Mouse (Mus musculus) stomach, embryonic 15.5 days (tissue): ENCODE measurements around the gene Lef1. TPM values are rescaled to one million over a fixed set of nuclear protein-coding genes. Genes with fewer than 3 reads are reported as not detected.
A peak's percentile ranks its signal among the peaks of the same experiment; 100 is the strongest.

Source experiments
- ATAC-seq: fragments of 200-750 bp; cut with Nextera tagmentation; 2 replicates; pipeline ENCODE4 v1.8.0; 2017; ENCODE audit warnings: low read depth, moderate number of reproducible peaks, moderate TSS enrichment; ENCODE audit not compliant: insufficient read depth, low FRiP score
- H3K27ac ChIP-seq: fragments of 300-500 bp; sonication (generic); 2 replicates; pipeline ENCODE4 v1.5.1; 2015; ENCODE audit warnings: mild to moderate bottlenecking, inconsistent platforms
- H3K27me3 ChIP-seq: fragments of 300-500 bp; sonication (generic); replicated peaks from 2 replicates; pipeline ENCODE4 v1.6.1; 2015; ENCODE audit warnings: inconsistent platforms
- H3K36me3 ChIP-seq: fragments of 300-500 bp; sonication (generic); 2 replicates; pipeline ENCODE4 v1.6.1; 2015; ENCODE audit warnings: inconsistent platforms
- H3K4me1 ChIP-seq: fragments of 300-500 bp; sonication (generic); 2 replicates; pipeline ENCODE4 v1.6.1; 2015; ENCODE audit warnings: inconsistent platforms
- H3K4me2 ChIP-seq: fragments of 300-500 bp; sonication (generic); 2 replicates; pipeline ENCODE4 v1.6.1; 2015; ENCODE audit warnings: mild to moderate bottlenecking, inconsistent platforms
- H3K4me3 ChIP-seq: fragments of 300-500 bp; sonication (generic); replicated peaks from 2 replicates; pipeline ENCODE4 v1.5.1; 2015; ENCODE audit warnings: inconsistent platforms
- H3K9ac ChIP-seq: fragments of 300-500 bp; sonication (generic); 2 replicates; pipeline ENCODE4 v1.6.1; 2015; ENCODE audit warnings: inconsistent platforms
- H3K9me3 ChIP-seq: fragments of 300-500 bp; sonication (generic); 2 replicates; pipeline ENCODE4 v1.6.1; 2016; ENCODE audit warnings: inconsistent platforms
- WGBS: fragments of 180-500 bp; shearing (Covaris S2); methylation state at CpG from one replicate; pipeline ENCODE4 v1.1.7; 2015; 5-methylcytosine and 5-hydroxymethylcytosine counted together
- polyA plus RNA-seq: library from polyadenylated mRNA; unstranded; fragments of >200 nt; fragmentation: Nextera tagmentation; extraction: Ambion mirVana; gene quantifications from 2 replicates; pipeline ENCODE4 v1.2.1, GENCODE M21; 2015

Gene Lef1
- polyA plus RNA-seq, 1 experiment from 2014 or later: 0.95 TPM

DNA sequence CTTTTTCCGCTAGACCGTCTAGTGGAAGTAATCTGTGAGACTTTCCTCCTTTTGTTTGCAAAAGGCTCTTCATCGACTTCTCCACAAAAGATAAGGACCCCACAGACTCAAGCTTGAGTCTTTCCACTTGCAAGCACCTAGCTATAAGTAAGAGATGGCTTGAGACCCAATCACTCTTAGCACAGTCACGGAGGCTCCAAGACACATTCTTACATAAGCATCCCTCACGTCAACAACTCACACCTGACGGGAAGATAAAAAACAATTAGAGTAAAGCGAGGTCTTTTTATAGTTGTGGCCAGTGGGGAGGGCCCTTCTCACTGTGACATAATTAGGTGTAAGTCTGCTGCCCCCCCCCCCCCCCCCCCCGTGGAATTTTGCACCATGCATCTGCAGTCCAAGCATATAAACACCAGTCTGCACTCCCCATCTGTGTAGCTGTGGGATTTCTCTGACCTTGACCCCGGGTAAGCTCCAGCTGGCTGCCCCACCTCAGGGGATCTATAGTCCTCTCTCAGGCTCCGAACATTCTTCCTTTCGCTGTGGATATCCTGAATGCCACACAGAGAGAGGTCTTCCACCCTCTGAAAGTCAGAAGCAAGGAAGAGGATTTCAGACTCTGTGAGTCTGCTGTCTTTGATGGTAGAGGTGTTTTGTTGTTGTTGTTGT, 61.2 kb downstream of the Lef1 start:
- H3K9ac ChIP-seq: no peak overlapping the region
- H3K4me3 ChIP-seq: no peak overlapping the region
- H3K27me3 ChIP-seq: no peaks in the 10 kb centered on the region
- no peak overlapping the region for H3K4me2 ChIP-seq
- no peak for ATAC-seq
- no peak overlapping the region for H3K27ac ChIP-seq
- H3K4me1 ChIP-seq: no peaks in the 10 kb centered on the region
- no peaks in the 10 kb centered on the region for H3K9me3 ChIP-seq
- WGBS: 45% methylated on average over 11 of the region's 11 CpGs
- H3K36me3 ChIP-seq: no peaks in the 10 kb centered on the region

DNA sequence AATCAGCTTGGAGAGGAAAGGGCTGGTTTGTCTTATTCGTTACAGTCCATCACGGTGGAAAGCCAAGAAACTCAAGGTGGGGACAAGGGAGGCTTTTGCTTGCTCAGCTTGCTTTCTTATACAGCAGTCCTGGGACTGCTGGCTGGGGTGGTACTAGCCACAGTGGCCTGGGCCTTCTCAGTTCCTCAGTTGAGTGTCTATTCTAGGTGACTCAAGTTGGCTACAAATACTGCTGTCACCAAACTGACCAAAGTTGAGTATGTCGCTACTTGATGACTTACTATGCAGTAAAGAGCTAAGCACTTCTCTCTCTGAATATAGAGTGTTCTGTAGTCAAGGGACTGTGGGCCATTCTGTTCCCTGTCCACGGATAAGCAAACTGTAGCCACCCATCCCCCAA, 62.0 kb downstream of the Lef1 start:
- Histone ChIP-seq H3K36me3 (no peaks in the 10 kb centered on the region), H3K4me2 (no peak overlapping the region), H3K9ac (no peak overlapping the region), H3K4me3 (no peak overlapping the region), H3K27me3 (no peaks in the 10 kb centered on the region), H3K9me3 (no peaks in the 10 kb centered on the region), H3K27ac (no peak overlapping the region), H3K4me1 (no peaks in the 10 kb centered on the region)
- 69% methylated on average over 4 of the region's 4 CpGs for WGBS
- no peak for ATAC-seq

DNA sequence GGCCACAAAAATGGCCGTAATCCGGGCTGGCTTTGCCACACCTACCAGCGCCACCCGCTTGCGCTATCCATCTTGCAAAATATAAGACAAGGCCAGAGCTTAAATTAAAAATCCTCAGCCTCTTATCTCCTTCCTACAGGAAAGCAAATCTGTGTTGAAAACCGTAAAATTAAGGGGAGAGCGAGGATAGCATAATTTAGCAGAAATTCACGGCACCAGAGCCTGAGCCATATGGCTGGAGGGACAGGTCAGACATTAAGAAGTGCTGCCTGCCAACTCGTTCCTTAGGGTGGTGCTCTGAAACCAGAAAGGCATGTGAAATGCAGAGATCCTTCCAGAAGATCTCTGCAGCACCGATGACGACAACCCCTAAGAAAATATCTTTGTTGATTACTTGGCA, 70.7 kb downstream of the Lef1 start:
- Histone ChIP-seq H3K4me3 (no peak overlapping the region), H3K27me3 (no peaks in the 10 kb centered on the region), H3K9ac (no peak overlapping the region), H3K27ac (no peak overlapping the region), H3K4me2 (no peak overlapping the region), H3K9me3 (no peaks in the 10 kb centered on the region), H3K36me3 (no peaks in the 10 kb centered on the region), H3K4me1 (no peaks in the 10 kb centered on the region)
- no peak for ATAC-seq
- 86% methylated on average over 11 of the region's 11 CpGs for WGBS

DNA sequence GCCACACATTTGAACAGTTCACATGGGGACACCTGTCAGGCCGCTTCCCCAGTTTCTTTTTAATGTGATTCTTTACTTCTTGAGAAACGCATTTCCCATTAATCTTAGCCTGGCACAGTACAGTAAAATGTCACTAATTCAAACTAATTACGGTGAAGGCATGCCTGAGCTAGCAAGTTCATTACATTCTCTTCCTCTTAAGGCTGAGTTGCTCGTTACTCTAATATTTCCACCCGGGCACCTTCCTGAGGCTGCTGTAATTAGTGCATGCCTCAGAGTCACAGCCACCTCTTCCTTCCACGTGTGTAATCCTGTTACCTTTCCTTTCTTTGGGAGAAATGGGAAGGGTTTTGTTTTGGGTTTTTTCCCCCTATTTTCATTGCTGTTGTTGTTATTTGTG, 71.9 kb downstream of the Lef1 start:
- H3K9me3 ChIP-seq: no peaks in the 10 kb centered on the region
- no peak overlapping the region for H3K4me2 ChIP-seq
- no peaks in the 10 kb centered on the region for H3K27me3 ChIP-seq
- H3K4me1 ChIP-seq: no peaks in the 10 kb centered on the region
- H3K9ac ChIP-seq: no peak overlapping the region
- ATAC-seq: no peak
- no peaks in the 10 kb centered on the region for H3K36me3 ChIP-seq
- no peak overlapping the region for H3K4me3 ChIP-seq
- no peak overlapping the region for H3K27ac ChIP-seq
- WGBS: 53% methylated on average over 6 of the region's 6 CpGs

DNA sequence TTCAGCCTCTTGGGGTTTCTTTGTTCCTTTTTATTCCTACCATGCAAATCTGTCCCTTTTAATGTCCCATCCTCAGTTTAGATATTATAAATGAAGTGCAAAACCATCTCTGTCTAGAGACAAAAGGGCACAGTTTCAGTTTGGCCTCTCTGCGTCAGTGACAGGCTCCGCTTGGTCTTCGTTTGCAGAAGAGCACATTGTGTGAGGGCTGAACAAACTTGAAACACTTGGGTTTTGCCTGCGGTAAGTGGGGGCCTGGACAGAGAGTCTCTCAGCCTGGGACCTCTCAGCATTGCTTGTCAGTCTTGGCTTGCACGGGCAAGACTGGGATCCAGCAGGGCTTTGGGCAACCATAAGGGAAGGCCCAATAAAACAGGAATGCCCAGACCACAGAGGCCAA, 75.9 kb downstream of the Lef1 start:
- no peaks in the 10 kb centered on the region for H3K9me3 ChIP-seq
- H3K27me3 ChIP-seq: no peaks in the 10 kb centered on the region
- H3K27ac ChIP-seq: no peak overlapping the region
- H3K4me3 ChIP-seq: no peak overlapping the region
- no peak overlapping the region for H3K4me2 ChIP-seq
- WGBS: 72% methylated on average over 5 of the region's 5 CpGs
- H3K36me3 ChIP-seq: no peaks in the 10 kb centered on the region
- H3K9ac ChIP-seq: no peak overlapping the region
- no peak for ATAC-seq
- no peaks in the 10 kb centered on the region; the same call in 1 of the 2 replicates for H3K4me1 ChIP-seq

DNA sequence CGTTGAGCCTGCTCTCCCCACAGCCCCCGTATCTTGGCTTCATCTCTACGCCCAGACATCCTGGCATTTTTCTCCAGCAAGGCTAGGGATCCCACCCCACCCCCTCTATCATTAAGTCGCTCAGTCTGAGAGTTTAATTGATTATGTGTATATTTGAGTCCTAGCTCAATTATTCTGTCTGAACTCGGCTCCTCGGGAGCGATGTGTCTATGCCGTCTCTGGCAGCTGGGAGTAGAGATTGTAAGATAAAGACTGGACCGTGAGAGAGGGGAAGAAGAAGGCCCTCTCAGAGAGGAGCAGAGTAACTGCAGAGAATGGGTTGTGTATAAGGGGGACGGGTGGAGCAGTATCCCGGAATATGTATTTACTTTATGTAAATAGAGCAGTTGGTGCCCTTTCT, 80.0 kb downstream of the Lef1 start:
- H3K4me1 ChIP-seq: no peaks in the 10 kb centered on the region; the same call in 1 of the 2 replicates
- H3K27me3 ChIP-seq: no peaks in the 10 kb centered on the region
- H3K4me3 ChIP-seq: no peak overlapping the region
- no peaks in the 10 kb centered on the region for H3K36me3 ChIP-seq
- no peak for ATAC-seq
- H3K9me3 ChIP-seq: no peaks in the 10 kb centered on the region
- H3K9ac ChIP-seq: no peak overlapping the region
- 0 out of 2 replicates have a peak overlapping the region, but pooled peaks have one; percentile 29 for H3K4me2 ChIP-seq
- WGBS: 16% methylated on average over 11 of the region's 11 CpGs
- H3K27ac ChIP-seq: no peak overlapping the region

DNA sequence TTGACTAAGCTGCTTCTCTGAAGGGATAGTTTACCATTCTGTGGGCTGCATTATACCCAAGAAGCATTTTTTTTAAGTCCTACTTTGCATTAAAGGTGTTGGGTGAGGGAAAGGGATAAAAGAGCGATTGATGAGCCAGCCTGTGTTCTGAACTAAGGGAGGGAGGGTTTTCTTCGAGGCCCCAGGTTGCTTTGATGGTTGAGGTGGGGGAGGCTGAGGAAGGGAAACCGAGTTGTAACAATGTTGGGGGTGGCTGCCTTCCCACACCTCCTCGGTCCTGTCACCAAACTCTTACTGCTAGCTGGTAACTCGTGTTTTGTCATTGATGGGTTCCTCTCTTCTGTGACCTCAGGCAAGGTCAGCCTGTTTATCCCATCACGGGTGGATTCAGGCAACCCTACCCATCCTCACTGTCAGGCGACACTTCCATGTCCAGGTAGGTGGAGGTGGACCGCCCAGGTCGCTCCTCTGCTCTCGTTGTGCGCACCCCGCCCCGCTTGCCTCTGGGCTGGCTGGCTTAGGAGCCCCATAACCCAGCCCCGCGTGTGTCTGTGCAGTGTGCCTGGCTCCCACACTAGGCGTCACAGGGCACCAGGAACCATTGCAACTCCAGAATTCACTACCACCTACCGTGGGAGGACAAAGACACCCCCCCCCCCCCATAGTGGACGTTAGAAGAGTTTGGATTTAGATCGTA, 80.5 kb downstream of the Lef1 start:
- H3K4me1 ChIP-seq: no peaks in the 10 kb centered on the region; the same call in 1 of the 2 replicates
- H3K9ac ChIP-seq: no peak overlapping the region
- no peak overlapping the region for H3K4me3 ChIP-seq
- H3K27ac ChIP-seq: no peak overlapping the region
- H3K27me3 ChIP-seq: no peaks in the 10 kb centered on the region
- no peaks in the 10 kb centered on the region for H3K9me3 ChIP-seq
- ATAC-seq: no peak
- H3K36me3 ChIP-seq: no peaks in the 10 kb centered on the region
- WGBS: 78% methylated on average over 19 of the region's 19 CpGs
- H3K4me2 ChIP-seq: no peak overlapping the region

DNA sequence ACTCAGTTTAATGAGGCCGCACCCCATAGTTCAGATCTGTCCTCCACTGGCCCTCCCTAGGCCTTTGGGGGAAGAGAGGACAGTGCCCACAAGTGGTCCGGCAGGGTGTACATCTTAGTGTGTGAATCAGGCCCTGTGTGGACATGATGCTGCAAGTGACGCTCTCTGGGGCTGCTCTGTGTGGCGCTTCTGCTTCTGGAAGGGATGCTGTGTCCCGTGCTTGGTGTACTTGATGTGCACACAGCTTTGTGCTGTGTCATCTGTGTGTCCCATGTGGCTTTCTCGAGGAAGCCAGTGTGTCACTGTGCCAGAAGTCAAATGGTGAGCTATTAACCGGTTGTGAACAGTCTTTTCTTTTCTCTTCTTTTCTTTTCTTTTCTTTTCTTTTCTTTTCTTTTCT, 81.2 kb downstream of the Lef1 start:
- no peak for ATAC-seq
- no peaks in the 10 kb centered on the region for H3K27me3 ChIP-seq
- H3K9me3 ChIP-seq: no peaks in the 10 kb centered on the region
- no peaks in the 10 kb centered on the region; the same call in 1 of the 2 replicates for H3K4me1 ChIP-seq
- WGBS: 80% methylated on average over 7 of the region's 7 CpGs
- no peaks in the 10 kb centered on the region for H3K36me3 ChIP-seq
- no peak overlapping the region for H3K9ac ChIP-seq
- no peak overlapping the region for H3K4me2 ChIP-seq
- no peak overlapping the region for H3K27ac ChIP-seq
- no peak overlapping the region for H3K4me3 ChIP-seq

DNA sequence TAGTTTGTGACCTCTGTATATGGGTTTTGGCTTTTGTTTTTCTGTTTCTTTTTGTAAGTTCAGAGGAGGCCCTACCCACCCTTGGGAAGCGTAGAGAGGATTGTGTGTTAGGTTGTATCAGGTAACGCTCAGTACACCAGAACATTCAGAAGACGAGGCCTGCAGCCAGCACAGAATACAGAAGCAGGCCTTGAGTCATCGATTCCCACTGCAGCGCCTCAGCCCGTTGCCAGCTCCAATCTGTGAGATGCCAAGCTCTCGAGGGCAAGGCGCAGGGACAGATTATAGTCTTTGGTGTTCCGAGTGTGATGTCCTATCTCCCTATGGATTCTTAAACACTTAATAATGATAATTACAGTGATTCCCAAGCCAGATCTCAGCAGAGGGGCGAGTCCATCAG, 85.8 kb downstream of the Lef1 start:
- no peaks in the 10 kb centered on the region for H3K36me3 ChIP-seq
- 86% methylated on average over 10 of the region's 10 CpGs for WGBS
- H3K9ac ChIP-seq: no peak overlapping the region
- no peaks in the 10 kb centered on the region for H3K27me3 ChIP-seq
- no peak overlapping the region for H3K4me3 ChIP-seq
- no peak overlapping the region for H3K27ac ChIP-seq
- no peaks in the 10 kb centered on the region for H3K9me3 ChIP-seq
- no peaks in the 10 kb centered on the region for H3K4me1 ChIP-seq
- no peak for ATAC-seq
- H3K4me2 ChIP-seq: no peak overlapping the region

DNA sequence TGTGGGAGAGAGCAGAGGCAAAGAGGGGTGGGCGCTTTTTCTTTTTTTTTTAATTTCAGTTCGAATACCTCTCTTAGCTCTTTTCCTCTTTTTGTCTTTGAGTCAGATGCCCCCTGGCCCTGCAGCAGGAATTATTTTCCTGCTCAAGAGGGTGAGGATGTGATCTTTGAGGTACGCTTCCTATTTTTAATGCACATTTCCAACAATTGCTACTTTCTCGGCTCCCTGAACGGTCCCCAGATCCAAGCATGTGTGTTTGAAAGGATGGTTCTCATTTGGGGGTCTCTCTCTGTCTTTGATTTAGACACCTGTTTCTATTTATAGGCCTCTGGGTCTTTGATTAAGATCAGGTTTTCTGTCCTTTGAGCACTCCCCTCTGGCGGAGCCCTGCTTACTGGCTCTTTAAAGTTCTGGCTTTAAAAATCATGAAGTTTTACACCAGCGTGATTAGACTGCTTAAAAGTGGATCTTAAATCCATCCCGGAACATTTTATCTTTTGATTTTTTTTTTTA, 86.3 kb downstream of the Lef1 start:
- Histone ChIP-seq H3K9me3 (no peaks in the 10 kb centered on the region), H3K27me3 (no peaks in the 10 kb centered on the region), H3K4me1 (no peaks in the 10 kb centered on the region), H3K4me2 (no peak overlapping the region), H3K27ac (no peak overlapping the region), H3K9ac (no peak overlapping the region), H3K4me3 (no peak overlapping the region), H3K36me3 (no peaks in the 10 kb centered on the region)
- no peak for ATAC-seq
- WGBS: 84% methylated on average over 8 of the region's 8 CpGs

DNA sequence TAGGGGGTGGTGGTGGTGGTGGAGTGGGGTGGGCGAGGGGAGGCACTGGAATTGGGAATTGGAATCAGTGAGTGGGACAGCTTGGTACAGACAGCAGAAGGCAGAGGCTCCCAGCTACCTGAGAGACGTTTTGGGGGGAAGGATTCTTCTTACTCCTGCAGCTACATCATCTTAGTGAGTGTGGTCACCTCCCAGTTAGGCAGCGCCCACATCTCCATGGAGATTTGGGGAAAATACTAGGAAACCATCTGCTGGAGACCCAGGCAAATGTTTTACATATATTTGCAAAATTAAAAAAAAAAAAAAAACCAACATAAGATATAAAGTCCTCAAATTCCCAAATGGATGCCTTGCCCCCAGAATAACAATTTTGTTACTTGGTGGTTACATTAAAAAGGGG, 88.7 kb downstream of the Lef1 start:
- Histone ChIP-seq H3K36me3 (no peaks in the 10 kb centered on the region), H3K9ac (no peak overlapping the region), H3K27ac (no peak overlapping the region), H3K4me3 (no peak overlapping the region), H3K27me3 (no peaks in the 10 kb centered on the region), H3K4me1 (no peaks in the 10 kb centered on the region), H3K9me3 (no peaks in the 10 kb centered on the region), H3K4me2 (no peak overlapping the region)
- 76% methylated on average over 3 of the region's 3 CpGs for WGBS
- no peak for ATAC-seq

DNA sequence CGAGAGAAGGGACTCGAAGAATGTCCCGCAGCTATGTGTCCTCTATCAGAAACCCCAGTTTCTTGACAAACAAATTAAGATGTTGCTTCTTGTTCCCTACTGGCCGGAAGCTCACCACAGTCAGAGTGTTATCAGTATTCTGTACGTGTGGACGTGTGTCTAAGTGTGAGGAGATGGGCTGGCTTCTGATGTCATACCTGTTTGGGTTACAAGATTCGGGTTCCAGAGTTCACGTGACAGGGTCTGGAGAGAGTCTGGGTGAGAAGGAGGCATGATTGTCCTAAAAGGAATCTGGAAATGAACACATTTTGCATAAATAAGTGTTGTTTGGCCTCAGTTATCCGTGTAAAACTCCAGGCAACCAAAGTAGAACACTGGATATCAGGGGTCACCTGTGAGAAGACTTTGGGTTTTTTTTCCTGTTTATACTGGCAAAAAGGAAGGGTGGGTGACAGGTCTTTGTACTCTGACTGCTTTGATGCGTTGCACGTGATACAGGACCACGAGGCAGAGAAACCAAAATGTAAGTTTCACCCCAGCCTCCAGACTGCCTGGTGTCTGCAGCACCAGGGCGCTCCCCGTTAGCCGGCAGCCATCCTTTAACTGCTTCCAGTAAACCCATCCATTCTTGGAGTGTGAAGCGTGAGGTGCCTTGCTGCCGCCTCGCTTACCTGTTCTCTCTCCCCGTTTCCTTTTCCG, 89.5 kb downstream of the Lef1 start:
- Histone ChIP-seq H3K27me3 (no peaks in the 10 kb centered on the region), H3K9me3 (no peaks in the 10 kb centered on the region), H3K36me3 (no peaks in the 10 kb centered on the region), H3K9ac (no peak overlapping the region), H3K4me1 (no peaks in the 10 kb centered on the region), H3K27ac (no peak overlapping the region), H3K4me2 (no peak overlapping the region), H3K4me3 (no peak overlapping the region)
- 74% methylated on average over 20 of the region's 20 CpGs for WGBS
- ATAC-seq: no peak
